Mouse (Mus musculus) ES-E14 (cell line): ENCODE data around the gene Ado. TPM values are rescaled to one million over a fixed set of nuclear protein-coding genes. Genes with fewer than 3 reads are reported as not detected.
A peak's percentile ranks its signal among the peaks of the same experiment; 100 is the strongest.

Source experiments
- DNase-seq: peaks from one replicate; pipeline ENCODE4 v3.0.0-alpha.2; 2013; ENCODE audit warnings: low read depth, low spot score
- H3K27ac ChIP-seq: 2 replicates; pipeline ENCODE4 v1.5.1; 2012; ENCODE audit warnings: low read depth, mild to moderate bottlenecking, low read length, moderate library complexity, mixed read lengths; ENCODE audit not compliant: poor library complexity, insufficient read depth, severe bottlenecking
- H3K36me3 ChIP-seq: 2 replicates; pipeline ENCODE4 v1.6.1; 2012; ENCODE audit warnings: mild to moderate bottlenecking, low read length, moderate library complexity, mixed read lengths; ENCODE audit not compliant: control insufficient read depth, poor library complexity, insufficient read depth, severe bottlenecking
- H3K4me1 ChIP-seq, 2 experiments: fragments of 150-350 bp in 1 of 2; sonication (generic) in 1 of 2; 2 replicates each; pipeline ENCODE4 v1.6.1; 2012; ENCODE audit warnings: low read length in 2 of 2, mild to moderate bottlenecking in 1 of 2, mixed read lengths in 1 of 2; ENCODE audit not compliant: control insufficient read depth in 2 of 2, insufficient read depth in 2 of 2, poor library complexity in 1 of 2
- H3K4me3 ChIP-seq, 2 experiments: fragments of 150-350 bp in 1 of 2; sonication (generic) in 1 of 2; 2 replicates each; pipeline ENCODE4 v1.5.1; 2012; ENCODE audit warnings: low read length in 2 of 2, low read depth in 1 of 2, mild to moderate bottlenecking in 1 of 2, mixed read lengths in 1 of 2; ENCODE audit not compliant: insufficient read depth in 1 of 2, poor library complexity in 1 of 2, severe bottlenecking in 1 of 2
- H3K9ac ChIP-seq: 2 replicates; pipeline ENCODE4 v1.6.1; 2012; ENCODE audit warnings: low read depth, mild to moderate bottlenecking, low read length, mixed read lengths; ENCODE audit not compliant: poor library complexity, insufficient read depth, severe bottlenecking
- H3K9me3 ChIP-seq: fragments of 150-350 bp; sonication (generic); 2 replicates; pipeline ENCODE4 v1.6.1; 2012; ENCODE audit warnings: low read depth, mild to moderate bottlenecking, low read length; ENCODE audit not compliant: control insufficient read depth, insufficient read depth
- CHD2 ChIP-seq: IDR thresholded peaks from 2 replicates; pipeline ENCODE4 v1.6.1; 2014; ENCODE audit warnings: mild to moderate bottlenecking, low read depth, low read length, inconsistent platforms
- HCFC1 ChIP-seq: IDR thresholded peaks from 2 replicates; pipeline ENCODE4 v1.6.1; 2012; ENCODE audit warnings: low read length, inconsistent platforms, borderline replicate concordance; ENCODE audit not compliant: insufficient read depth
- MAFK ChIP-seq: IDR thresholded peaks from 2 replicates; pipeline ENCODE4 v1.6.1; 2014; ENCODE audit warnings: mild to moderate bottlenecking, low read depth, low read length, inconsistent platforms; ENCODE audit not compliant: insufficient read depth
- ZC3H11A ChIP-seq: IDR thresholded peaks from 2 replicates; pipeline ENCODE4 v1.6.1; 2012; ENCODE audit warnings: low read depth, mild to moderate bottlenecking, inconsistent platforms, low read length, borderline replicate concordance
- ZNF384 ChIP-seq: IDR thresholded peaks from 2 replicates; pipeline ENCODE4 v1.6.1; 2012; ENCODE audit warnings: low read depth, low read length, inconsistent platforms
- in situ Hi-C, 2 experiments: fragments of 600-800 bp; cut with MboI; formaldehyde crosslinking; loops; one replicate each; pipeline ENCODE4 v1.15.1; 2025; ENCODE audit warnings: low sequenced_read_pairs in 2 of 2, inconsistent platforms in 1 of 2; ENCODE audit not compliant: unreplicated experiment in 2 of 2
- total RNA-seq: library from RNA; depleted of rRNA; stranded (reverse); fragments of 300-350 nt; gene quantifications from 2 replicates; pipeline ENCODE4 v1.2.3, GENCODE M21; 2012

Ado gene
- total RNA-seq, 1 experiment = 19.8 TPM

GRCm38 (mm10) chr10:67538106-67538505 is 10.6 kb downstream of the Ado start:
- H3K4me1 ChIP-seq = peaks cover 0 to 7% of the 10 kb centered on the region in 2 experiments; a peak in 1 of 4 replicates
- TF ChIP-seq HCFC1 (no peak), ZNF384 (no peak), ZC3H11A (no peak), CHD2 (no peak), MAFK (no peak)
- in situ Hi-C loops = loop anchor here in 1 of 2 experiments (10.0 kb wide), 2 partner anchors 187 to 223 kb away; no protein-coding TSS in a partner anchor

GRCm38 (mm10) chr10:67537151-67537994 is 11.4 kb downstream of the Ado start:
- Histone ChIP-seq H3K27ac (no peak overlapping the region), H3K4me1 (peaks cover 0 to 7% of the 10 kb centered on the region in 2 experiments; a peak in 1 of 4 replicates), H3K9ac (peak overlapping the region; percentile 65), H3K36me3 (no peaks in the 10 kb centered on the region), H3K4me3 (peak overlapping the region; percentile 73 to 81), H3K9me3 (no peaks in the 10 kb centered on the region)
- in situ Hi-C loops = loop anchor here in 1 of 2 experiments (10.0 kb wide), 2 partner anchors 187 to 223 kb away; no protein-coding TSS in a partner anchor
- peak; percentile 73 for DNase-seq
- TF ChIP-seq CHD2 (no peak), ZNF384 (no peak), MAFK (no peak), ZC3H11A (no peak; the same call in 1 of the 2 replicates), HCFC1 (no peak)

More at GRCm38 (mm10) chr10:67538106-67538505, 10.6 kb downstream of the Ado start:
- Histone ChIP-seq H3K36me3 (no peaks in the 10 kb centered on the region), H3K9me3 (no peaks in the 10 kb centered on the region), H3K9ac (no peak overlapping the region; the same call in 1 of the 2 replicates), H3K27ac (no peak overlapping the region), H3K4me3 (peak overlapping the region; percentile 47 to 81; a peak in 3 of 4 replicates)
- DNase-seq = no peak

- Histone ChIP-seq H3K9ac (peak overlapping the region; percentile 21; the same call in 1 of the 2 replicates), H3K36me3 (no peaks in the 10 kb centered on the region), H3K27ac (no peak overlapping the region), H3K4me1 (peaks cover 0 to 7% of the 10 kb centered on the region in 2 experiments; a peak in 1 of 4 replicates), H3K9me3 (no peaks in the 10 kb centered on the region), H3K4me3 (peak overlapping the region; percentile 73 to 81)
- DNase-seq = no peak
- no peak for TF ChIP-seq MAFK
- TF ChIP-seq HCFC1 = no peak
- TF ChIP-seq CHD2 = no peak
- no peak for TF ChIP-seq ZNF384
- TF ChIP-seq ZC3H11A = no peak
- in situ Hi-C loops = loop anchor here in 1 of 2 experiments (10.0 kb wide), 2 partner anchors 188 to 222 kb away; no protein-coding TSS in a partner anchor
Observed at GRCm38 (mm10) chr10:67536621-67537141, 12.1 kb downstream of the Ado start.

GRCm38 (mm10) chr10:67535972-67536371 is 12.8 kb downstream of the Ado start:
- Histone ChIP-seq H3K4me1 (peaks cover 0 to 7% of the 10 kb centered on the region in 2 experiments; a peak in 1 of 4 replicates), H3K27ac (no peak overlapping the region), H3K36me3 (no peaks in the 10 kb centered on the region), H3K9ac (no peak overlapping the region), H3K4me3 (peak overlapping the region; percentile 73 to 81), H3K9me3 (no peaks in the 10 kb centered on the region)
- TF ChIP-seq MAFK (no peak), ZC3H11A (peak; percentile 59; the same call in 1 of the 2 replicates)
- in situ Hi-C loops = loop anchor here in 1 of 2 experiments (10.0 kb wide), 2 partner anchors 189 to 221 kb away; no protein-coding TSS in a partner anchor
- no peak for DNase-seq
